In genomic region chr1:156251096-156251495, GRCm38 (mm10) we compare ENCODE assay signal across 12 mouse cellular contexts. TPM values are rescaled to one million over a fixed set of nuclear protein-coding genes. Genes with fewer than 3 reads are reported as not detected.
"Had no signal": no experiment of that assay in that cellular context is flagged by ENCODE, and none has a peak within 500 bp of the region (broad histone marks: within the 10 kb centered on the region; RNA-seq: fewer than 3 reads in every experiment).

No protein-coding gene starts in this region.

RNA-seq across cellular contexts. Expression of gene Fam163a, which starts 46.3 kb away (rescaled TPM):
- polyA plus RNA-seq: gonadal fat pad, adult 2 months had no signal

RNA-seq across cellular contexts. Expression of gene Tdrd5, which starts 52.4 kb away (rescaled TPM):
- polyA plus RNA-seq: heart, adult 2 months; heart, embryonic 11.5 days had no signal

RNA-seq across cellular contexts. Expression of gene Nphs2, which starts 59.4 kb away (rescaled TPM):
- polyA plus RNA-seq: embryonic facial prominence, embryonic 10.5 days; embryonic facial prominence, embryonic 11.5 days; embryonic facial prominence, embryonic 12.5 days; embryonic facial prominence, embryonic 13.5 days; embryonic facial prominence, embryonic 15.5 days; erythroblast, embryonic 14.5 days; forebrain, embryonic 10.5 days; forebrain, embryonic 13.5 days; gonadal fat pad, adult 2 months; heart, adult 2 months; heart, embryonic 10.5 days; heart, embryonic 11.5 days had no signal
